In the genomic region with DNA sequence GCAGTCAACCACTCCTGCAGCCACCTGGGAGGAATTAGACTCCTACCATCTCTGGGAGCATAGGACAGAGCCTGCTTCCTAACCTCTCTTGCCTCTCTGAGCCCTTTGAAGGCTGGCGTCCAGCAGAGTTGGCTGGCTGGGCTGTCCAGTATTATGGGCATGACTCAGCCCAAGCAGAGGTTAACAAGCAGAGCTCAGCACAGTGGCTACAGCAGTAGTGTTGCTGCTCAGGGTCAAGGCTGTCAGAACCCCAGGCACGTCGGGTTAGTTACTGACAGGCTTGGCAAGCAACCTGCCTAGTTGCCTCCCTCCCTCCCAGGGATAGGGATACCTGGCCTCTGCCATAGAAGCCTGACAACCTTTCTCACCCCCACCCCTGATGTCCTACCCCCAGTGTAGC, we compare ENCODE assay signal across 8 mouse cellular contexts. TPM values are rescaled to one million over a fixed set of nuclear protein-coding genes. Genes with fewer than 3 reads are reported as not detected.
DNase-seq lines count a peak whose midpoint lies in the region; ATAC-seq and TF ChIP-seq lines count a peak whose summit lies in the region.

No protein-coding gene starts in this region.

- H3K4me3 ChIP-seq in erythroblast, embryonic 14.5 days (replicated peaks): peak overlapping the region; percentile 85
- H3K4me3 ChIP-seq in CH12.LX (replicated peaks in 1 of 3; ENCODE audit: low read depth in 2 of 3, low read length in 2 of 3, poor library complexity in 1 of 3): peak overlapping the region; percentile 64 to 69 (median 66)
- no peak overlapping the region for H3K4me3 ChIP-seq in embryonic facial prominence, embryonic 13.5 days
- no peak overlapping the region for H3K4me3 ChIP-seq in hindbrain, embryonic 13.5 days
- no peak overlapping the region for H3K4me3 ChIP-seq in lung, embryonic 14.5 days (ENCODE audit: low read depth, low read length)

- H3K79me2 ChIP-seq in CH12.LX (replicated peaks; ENCODE audit: control insufficient read depth, extremely low read depth, insufficient read depth, poor library complexity, severe bottlenecking): peaks cover 23% of the 10 kb centered on the region

- H3K4me2 ChIP-seq in CH12.LX (ENCODE audit: insufficient read depth, low read depth, poor library complexity, severe bottlenecking): peak overlapping the region; percentile 83
- peak overlapping the region; percentile 67 for H3K4me2 ChIP-seq in embryonic facial prominence, embryonic 13.5 days
- peak overlapping the region; percentile 23 for H3K4me2 ChIP-seq in hindbrain, embryonic 13.5 days
- peak overlapping the region; percentile 67 for H3K4me2 ChIP-seq in lung, embryonic 14.5 days

- peak overlapping the region; percentile 97 for H3K27ac ChIP-seq in CH12.LX (ENCODE audit: insufficient read depth, low read depth)
- H3K27ac ChIP-seq in embryonic facial prominence, embryonic 13.5 days: peak overlapping the region; percentile 48; the same call in 1 of the 2 replicates
- no peak overlapping the region for H3K27ac ChIP-seq in hindbrain, embryonic 13.5 days
- peak overlapping the region; percentile 77 for H3K27ac ChIP-seq in lung, embryonic 14.5 days (ENCODE audit: low read depth)

- no peak for TF ChIP-seq EP300 in CH12.LX (IDR thresholded peaks at IDR 0.05; ENCODE audit: low read length)

- 47% methylated on average over 3 of the region's 3 CpGs for whole genome bisulfite sequencing in embryonic facial prominence, embryonic 13.5 days
- 45% methylated on average over 3 of the region's 3 CpGs for WGBS in hindbrain, embryonic 13.5 days
- WGBS in lung, embryonic 14.5 days: 33% methylated on average over 3 of the region's 3 CpGs

- intact Hi-C loops in left cerebral cortex, postnatal 4 days (cut with DNase I): no loop called here

- peaks cover 48% of the 10 kb centered on the region for H3K4me1 ChIP-seq in erythroblast, embryonic 14.5 days (ENCODE audit: control insufficient read depth)
- H3K4me1 ChIP-seq in CH12.LX (ENCODE audit: control insufficient read depth in 1 of 2, insufficient read depth in 2 of 2): peaks cover 10 to 34% of the 10 kb centered on the region in 2 experiments; a peak in 3 of 4 replicates
- peaks cover 32% of the 10 kb centered on the region for H3K4me1 ChIP-seq in embryonic facial prominence, embryonic 13.5 days
- H3K4me1 ChIP-seq in hindbrain, embryonic 13.5 days (replicated peaks): peaks cover 38% of the 10 kb centered on the region
- no peaks in the 10 kb centered on the region for H3K4me1 ChIP-seq in lung, embryonic 14.5 days (ENCODE audit: insufficient read depth)

- H3K27me3 ChIP-seq in erythroblast, embryonic 14.5 days (ENCODE audit: control insufficient read depth): peaks cover 7% of the 10 kb centered on the region; the same call in 1 of the 2 replicates
- no peaks in the 10 kb centered on the region for H3K27me3 ChIP-seq in CH12.LX (replicated peaks)
- peaks cover 4% of the 10 kb centered on the region; the same call in 1 of the 2 replicates for H3K27me3 ChIP-seq in embryonic facial prominence, embryonic 13.5 days
- no peaks in the 10 kb centered on the region for H3K27me3 ChIP-seq in hindbrain, embryonic 13.5 days
- H3K27me3 ChIP-seq in lung, embryonic 14.5 days (ENCODE audit: insufficient read depth, low read length): no peaks in the 10 kb centered on the region

- no peak for ATAC-seq in erythroblast, adult 5-6 weeks (replicated peaks; ENCODE audit: low FRiP score, poor library complexity, severe bottlenecking)
- ATAC-seq in embryonic facial prominence, embryonic 13.5 days (ENCODE audit: insufficient number of reproducible peaks, insufficient read depth, low FRiP score, low TSS enrichment, low read depth): no peak
- no peak for ATAC-seq in hindbrain, embryonic 13.5 days (ENCODE audit: low FRiP score)
- ATAC-seq in lung, embryonic 14.5 days (ENCODE audit: insufficient read depth): no peak
- no peak for ATAC-seq in megakaryocyte-erythroid progenitor cell, adult 5-6 weeks (replicated peaks; ENCODE audit: low FRiP score, low TSS enrichment, poor library complexity, severe bottlenecking)

- peak overlapping the region; percentile 71 for H3K9ac ChIP-seq in CH12.LX (ENCODE audit: insufficient read depth, low read depth)
- H3K9ac ChIP-seq in embryonic facial prominence, embryonic 13.5 days: 0 out of 2 replicates have a peak overlapping the region, but pooled peaks have one; percentile 36
- H3K9ac ChIP-seq in hindbrain, embryonic 13.5 days: 0 out of 2 replicates have a peak overlapping the region, but pooled peaks have one; percentile 24
- no peak overlapping the region for H3K9ac ChIP-seq in lung, embryonic 14.5 days

- H3K36me3 ChIP-seq in erythroblast, embryonic 14.5 days (ENCODE audit: control insufficient read depth): peaks cover 16% of the 10 kb centered on the region
- H3K36me3 ChIP-seq in CH12.LX (replicated peaks in 1 of 2; ENCODE audit: control insufficient read depth in 1 of 2, insufficient read depth in 1 of 2, low read length in 1 of 2): peaks cover 0 to 16% of the 10 kb centered on the region in 2 experiments
- H3K36me3 ChIP-seq in embryonic facial prominence, embryonic 13.5 days: no peaks in the 10 kb centered on the region; the same call in 1 of the 2 replicates
- H3K36me3 ChIP-seq in hindbrain, embryonic 13.5 days: peaks cover 7% of the 10 kb centered on the region; the same call in 1 of the 2 replicates
- peaks cover 10% of the 10 kb centered on the region; the same call in 1 of the 2 replicates for H3K36me3 ChIP-seq in lung, embryonic 14.5 days (ENCODE audit: insufficient read depth)

- no peak for DNase-seq in CH12.LX (ENCODE audit: extremely low read depth)
- DNase-seq in lung, embryonic 14.5 days: no peak
- DNase-seq in left cerebral cortex, postnatal 4 days: no peak

- peaks cover 12% of the 10 kb centered on the region for H3K9me3 ChIP-seq in erythroblast, embryonic 14.5 days (ENCODE audit: control insufficient read depth, low read length)
- H3K9me3 ChIP-seq in CH12.LX (replicated peaks; ENCODE audit: low read length): no peaks in the 10 kb centered on the region
- no peaks in the 10 kb centered on the region for H3K9me3 ChIP-seq in embryonic facial prominence, embryonic 13.5 days
- H3K9me3 ChIP-seq in hindbrain, embryonic 13.5 days: no peaks in the 10 kb centered on the region
- no peaks in the 10 kb centered on the region for H3K9me3 ChIP-seq in lung, embryonic 14.5 days (ENCODE audit: low read depth, low read length)

- dilution Hi-C loops in CH12.LX (cut with MboI; ENCODE audit: extremely low pct_ligation_motif_present, extremely low pct_unique_long_range_greater_than_20kb, low sequenced_read_pairs): no loop called here

- in situ Hi-C loops in CH12.LX (cut with MboI; ENCODE audit: low pct_ligation_motif_present, low pct_unique_long_range_greater_than_20kb, low sequenced_read_pairs): no loop called here

- TF ChIP-seq RAD21 in CH12.LX (IDR thresholded peaks at IDR 0.05; ENCODE audit: low read depth, low read length): no peak

- TF ChIP-seq POLR2A in CH12.LX (IDR thresholded peaks at IDR 0.05; ENCODE audit: low read depth, low read length): no peak

- no peak for TF ChIP-seq CTCF in CH12.LX (conservative IDR thresholded peaks at IDR 0.05 in 1 of 2, IDR thresholded peaks at IDR 0.05 in 1 of 2; ENCODE audit: low read depth in 2 of 2, low read length in 2 of 2)
- TF ChIP-seq CTCF in lung, embryonic 14.5 days (IDR thresholded peaks at IDR 0.05; ENCODE audit: low read depth): no peak

RNA-seq across cellular contexts. Expression of gene Abcd1, which starts 1.9 kb away (rescaled TPM):
- 1.6 and 2.2 TPM in 2 replicates for polyA plus RNA-seq in erythroblast, embryonic 14.5 days (2012)
- 8.1 and 12.1 TPM in 2 replicates for total RNA-seq in erythroblast, adult 5-6 weeks (2015; ENCODE audit: low replicate concordance)
- total RNA-seq in erythroblast, adult 5-6 weeks (2017; ENCODE audit: low replicate concordance): 1.3 and 4.0 TPM in 2 replicates
- total RNA-seq in CH12.LX (2012; rRNA removed) (5.6 and 5.9 TPM in 2 replicates), CH12.LX (2014; rRNA removed) (2.5 and 2.8 TPM in 2 replicates)
- polyA plus RNA-seq in CH12.LX (2012; ENCODE audit: insufficient read length, low read depth): 10.2 and 11.4 TPM in 2 replicates
- polyA plus RNA-seq in embryonic facial prominence, embryonic 13.5 days (2015; fragmentation: Nextera tagmentation; extraction: Ambion mirVana): 13.9 and 15.4 TPM in 2 replicates
- 11.1 and 11.2 TPM in 2 replicates for polyA plus RNA-seq in hindbrain, embryonic 13.5 days (2015; fragmentation: Nextera tagmentation; extraction: Ambion mirVana)
- 15.5 and 15.6 TPM in 2 replicates for polyA plus RNA-seq in lung, embryonic 14.5 days (2014; fragmentation: Nextera tagmentation; extraction: Ambion mirVana)
- total RNA-seq in left cerebral cortex, postnatal 4 days (2021): 10 to 100 TPM; 16.8 to 16.9 TPM
- 8.9 and 12.1 TPM in 2 replicates for total RNA-seq in megakaryocyte-erythroid progenitor cell, adult 5-6 weeks (2014; fragmentation: Nextera tagmentation)
- 3.5 and 6.4 TPM in 2 replicates for total RNA-seq in megakaryocyte-erythroid progenitor cell, adult 5-6 weeks (2017)

RNA-seq across cellular contexts. Expression of gene Bcap31, which starts 2.3 kb away (rescaled TPM):
- polyA plus RNA-seq in erythroblast, embryonic 14.5 days (2012): 1.6 and 1.8 TPM in 2 replicates
- 60.6 and 85.3 TPM in 2 replicates for total RNA-seq in erythroblast, adult 5-6 weeks (2015; ENCODE audit: low replicate concordance)
- total RNA-seq in erythroblast, adult 5-6 weeks (2017; ENCODE audit: low replicate concordance): 51.2 and 52.8 TPM in 2 replicates
- total RNA-seq in CH12.LX (2012; rRNA removed): 119 and 134 TPM in 2 replicates
- 239 TPM in 2 replicates for total RNA-seq in CH12.LX (2014; rRNA removed)
- polyA plus RNA-seq in CH12.LX (2012; ENCODE audit: insufficient read length, low read depth): 176 and 181 TPM in 2 replicates
- 208 and 226 TPM in 2 replicates for polyA plus RNA-seq in embryonic facial prominence, embryonic 13.5 days (2015; fragmentation: Nextera tagmentation; extraction: Ambion mirVana)
- polyA plus RNA-seq in hindbrain, embryonic 13.5 days (2015; fragmentation: Nextera tagmentation; extraction: Ambion mirVana): 128 and 138 TPM in 2 replicates
- 235 and 244 TPM in 2 replicates for polyA plus RNA-seq in lung, embryonic 14.5 days (2014; fragmentation: Nextera tagmentation; extraction: Ambion mirVana)
- 10 to 100 TPM; 62.0 to 62.1 TPM for total RNA-seq in left cerebral cortex, postnatal 4 days (2021)
- 117 and 129 TPM in 2 replicates for total RNA-seq in megakaryocyte-erythroid progenitor cell, adult 5-6 weeks (2014; fragmentation: Nextera tagmentation)
- 177 and 215 TPM in 2 replicates for total RNA-seq in megakaryocyte-erythroid progenitor cell, adult 5-6 weeks (2017)

RNA-seq across cellular contexts. Expression of gene Plxnb3, which starts 38.6 kb away (rescaled TPM):
- polyA plus RNA-seq in erythroblast, embryonic 14.5 days (2012): not detected in 2 replicates
- not detected in 2 replicates for total RNA-seq in erythroblast, adult 5-6 weeks (2015; ENCODE audit: low replicate concordance)
- total RNA-seq in erythroblast, adult 5-6 weeks (2017; ENCODE audit: low replicate concordance): 0.77 and 0.84 TPM in 2 replicates
- total RNA-seq in CH12.LX (2012; rRNA removed) (0.42 and 0.59 TPM in 2 replicates), CH12.LX (2014; rRNA removed) (0.24 and 0.28 TPM in 2 replicates)
- 0.60 and 0.76 TPM in 2 replicates for polyA plus RNA-seq in CH12.LX (2012; ENCODE audit: insufficient read length, low read depth)
- polyA plus RNA-seq in embryonic facial prominence, embryonic 13.5 days (2015; fragmentation: Nextera tagmentation; extraction: Ambion mirVana): 0.41 and 0.46 TPM in 2 replicates
- 0.26 and 0.29 TPM in 2 replicates for polyA plus RNA-seq in hindbrain, embryonic 13.5 days (2015; fragmentation: Nextera tagmentation; extraction: Ambion mirVana)
- 0.32 and 0.42 TPM in 2 replicates for polyA plus RNA-seq in lung, embryonic 14.5 days (2014; fragmentation: Nextera tagmentation; extraction: Ambion mirVana)
- total RNA-seq in left cerebral cortex, postnatal 4 days (2021): 1 to 10 TPM; 1.4 to 1.7 TPM
- total RNA-seq in megakaryocyte-erythroid progenitor cell, adult 5-6 weeks (2014; fragmentation: Nextera tagmentation): not detected in 2 replicates
- total RNA-seq in megakaryocyte-erythroid progenitor cell, adult 5-6 weeks (2017): 0.19 TPM in 1 of 2 replicates, not detected in the other

RNA-seq across cellular contexts. Expression of gene Slc6a8, which starts 45.3 kb away (rescaled TPM):
- not detected in 2 replicates for polyA plus RNA-seq in erythroblast, embryonic 14.5 days (2012)
- not detected in 2 replicates for total RNA-seq in erythroblast, adult 5-6 weeks (2015; ENCODE audit: low replicate concordance)
- total RNA-seq in erythroblast, adult 5-6 weeks (2017; ENCODE audit: low replicate concordance): 1.4 TPM in 1 of 2 replicates, not detected in the other
- 3.2 and 4.2 TPM in 2 replicates for total RNA-seq in CH12.LX (2012; rRNA removed)
- 0.39 and 0.70 TPM in 2 replicates for total RNA-seq in CH12.LX (2014; rRNA removed)
- 1.9 and 2.2 TPM in 2 replicates for polyA plus RNA-seq in CH12.LX (2012; ENCODE audit: insufficient read length, low read depth)
- polyA plus RNA-seq in embryonic facial prominence, embryonic 13.5 days (2015; fragmentation: Nextera tagmentation; extraction: Ambion mirVana): 9.7 and 10.1 TPM in 2 replicates
- 7.0 and 7.3 TPM in 2 replicates for polyA plus RNA-seq in hindbrain, embryonic 13.5 days (2015; fragmentation: Nextera tagmentation; extraction: Ambion mirVana)
- 7.4 and 10.6 TPM in 2 replicates for polyA plus RNA-seq in lung, embryonic 14.5 days (2014; fragmentation: Nextera tagmentation; extraction: Ambion mirVana)
- 10 to 100 TPM; 52.2 to 64.8 TPM for total RNA-seq in left cerebral cortex, postnatal 4 days (2021)
- total RNA-seq in megakaryocyte-erythroid progenitor cell, adult 5-6 weeks (2014; fragmentation: Nextera tagmentation): 2.0 TPM in 1 of 2 replicates, not detected in the other
- total RNA-seq in megakaryocyte-erythroid progenitor cell, adult 5-6 weeks (2017): 0.34 TPM in 1 of 2 replicates, not detected in the other

RNA-seq across cellular contexts. Expression of gene Srpk3, which starts 55.9 kb away (rescaled TPM):
- not detected in 2 replicates for polyA plus RNA-seq in erythroblast, embryonic 14.5 days (2012)
- total RNA-seq in erythroblast, adult 5-6 weeks (2015; ENCODE audit: low replicate concordance): not detected in 2 replicates
- not detected in 2 replicates for total RNA-seq in erythroblast, adult 5-6 weeks (2017; ENCODE audit: low replicate concordance)
- total RNA-seq in CH12.LX (2012; rRNA removed) (55.2 and 67.5 TPM in 2 replicates), CH12.LX (2014; rRNA removed) (42.7 and 45.7 TPM in 2 replicates)
- polyA plus RNA-seq in CH12.LX (2012; ENCODE audit: insufficient read length, low read depth): 46.1 and 52.3 TPM in 2 replicates
- 3.0 and 3.5 TPM in 2 replicates for polyA plus RNA-seq in embryonic facial prominence, embryonic 13.5 days (2015; fragmentation: Nextera tagmentation; extraction: Ambion mirVana)
- polyA plus RNA-seq in hindbrain, embryonic 13.5 days (2015; fragmentation: Nextera tagmentation; extraction: Ambion mirVana): 1.7 and 2.2 TPM in 2 replicates
- polyA plus RNA-seq in lung, embryonic 14.5 days (2014; fragmentation: Nextera tagmentation; extraction: Ambion mirVana): 1.2 and 2.1 TPM in 2 replicates
- 1 to 10 TPM; 1.0 to 1.1 TPM for total RNA-seq in left cerebral cortex, postnatal 4 days (2021)
- not detected in 2 replicates for total RNA-seq in megakaryocyte-erythroid progenitor cell, adult 5-6 weeks (2014; fragmentation: Nextera tagmentation)
- not detected in 2 replicates for total RNA-seq in megakaryocyte-erythroid progenitor cell, adult 5-6 weeks (2017)

Comparison
In these comparisons a context has a peak if more than half of its experiments do, and no peak if none do; other contexts are left out.
1. H3K4me3 ChIP-seq: peak in erythroblast, embryonic 14.5 days (single experiment) and CH12.LX (3 of 3); none in embryonic facial prominence, embryonic 13.5 days (single experiment), hindbrain, embryonic 13.5 days (single experiment) and lung, embryonic 14.5 days (single experiment).
2. H3K4me2 ChIP-seq: peak in every context shown above with its lines; median percentile 83 in CH12.LX; 67 in embryonic facial prominence, embryonic 13.5 days; 67 in lung, embryonic 14.5 days; 23 in hindbrain, embryonic 13.5 days.
3. RNA of gene Bcap31, which starts 2.3 kb away (polyA plus RNA-seq): 235 to 244 TPM in lung, embryonic 14.5 days, 208 to 226 TPM in embryonic facial prominence, embryonic 13.5 days, 176 to 181 TPM in CH12.LX and 128 to 138 TPM in hindbrain, embryonic 13.5 days; 1.6 to 1.8 TPM in erythroblast, embryonic 14.5 days; every median in the first group is over 10 times any median in the second.